Mouse (Mus musculus): ENCODE data around the gene Zfp568.
"Not testable (repeated sequence)": the region's sequence is repeated elsewhere in the genome, so short reads cannot be mapped to it uniquely, and the experiment has no call there.

Gene Zfp568

GRCm38 (mm10) chr7:29983690-29984380 is at the start of gene Zfp568:
Gene Zfp568 (plus strand): TSS chr7:29983955.
- peak; percentile 97 for DNase-seq (ENCODE audit: inconsistent ontology term)

GRCm38 (mm10) chr7:29938856-29939255 is 44.9 kb upstream of the Zfp568 start:
- no peak for DNase-seq (ENCODE audit: inconsistent ontology term)

- no peak for DNase-seq (ENCODE audit: inconsistent ontology term)
Observed at GRCm38 (mm10) chr7:29941027-29941426, 42.7 kb upstream of the Zfp568 start.

GRCm38 (mm10) chr7:29942740-29943139 is 41.0 kb upstream of the Zfp568 start:
- peak; percentile 21 for DNase-seq (ENCODE audit: inconsistent ontology term)

- no peak for DNase-seq (ENCODE audit: inconsistent ontology term)
Observed at GRCm38 (mm10) chr7:29943720-29944119, 40.0 kb upstream of the Zfp568 start.

GRCm38 (mm10) chr7:29944201-29944600 is 39.6 kb upstream of the Zfp568 start:
- no peak for DNase-seq (ENCODE audit: inconsistent ontology term)

GRCm38 (mm10) chr7:29953086-29953485 is 30.7 kb upstream of the Zfp568 start:
- DNase-seq (ENCODE audit: inconsistent ontology term) = no peak

- peak; percentile 95 for DNase-seq (ENCODE audit: inconsistent ontology term)
Observed at GRCm38 (mm10) chr7:29953513-29954401, 30.0 kb upstream of the Zfp568 start, which contains the start of gene Zfp74. Gene Zfp74 (minus strand): TSS chr7:29954089.

- DNase-seq (ENCODE audit: inconsistent ontology term) = peak; percentile 27
Observed at GRCm38 (mm10) chr7:29954731-29955130, 29.0 kb upstream of the Zfp568 start.

GRCm38 (mm10) chr7:29956257-29956656 is 27.5 kb upstream of the Zfp568 start:
- DNase-seq (ENCODE audit: inconsistent ontology term) = no peak

- DNase-seq (ENCODE audit: inconsistent ontology term) = no peak
Observed at GRCm38 (mm10) chr7:29958125-29958724, 25.5 kb upstream of the Zfp568 start.

GRCm38 (mm10) chr7:29959004-29959403 is 24.8 kb upstream of the Zfp568 start:
- DNase-seq (ENCODE audit: inconsistent ontology term) = no peak

GRCm38 (mm10) chr7:29965115-29965810 is 18.5 kb upstream of the Zfp568 start:
- not testable (repeated sequence) for DNase-seq (ENCODE audit: inconsistent ontology term)

- no peak for DNase-seq (ENCODE audit: inconsistent ontology term)
Observed at GRCm38 (mm10) chr7:29970686-29971085, 13.1 kb upstream of the Zfp568 start.

GRCm38 (mm10) chr7:29980761-29981160 is 3.0 kb upstream of the Zfp568 start:
- no peak for DNase-seq (ENCODE audit: inconsistent ontology term)

- no peak for DNase-seq (ENCODE audit: inconsistent ontology term)
Observed at GRCm38 (mm10) chr7:29981455-29981854, 2.3 kb upstream of the Zfp568 start.

- DNase-seq (ENCODE audit: inconsistent ontology term) = no peak
Observed at GRCm38 (mm10) chr7:29981860-29982259, 1.9 kb upstream of the Zfp568 start.

- DNase-seq (ENCODE audit: inconsistent ontology term) = no peak
Observed at GRCm38 (mm10) chr7:29982341-29982740, 1.4 kb upstream of the Zfp568 start.

- DNase-seq (ENCODE audit: inconsistent ontology term) = no peak
Observed at GRCm38 (mm10) chr7:29982931-29983330, 824 bp upstream of the Zfp568 start.

GRCm38 (mm10) chr7:29983340-29983689 is 440 bp upstream of the Zfp568 start:
- no peak for DNase-seq (ENCODE audit: inconsistent ontology term)

- no peak for DNase-seq (ENCODE audit: inconsistent ontology term)
Observed at GRCm38 (mm10) chr7:29986101-29986500, 2.3 kb downstream of the Zfp568 start.

- DNase-seq (ENCODE audit: inconsistent ontology term) = no peak
Observed at GRCm38 (mm10) chr7:29987551-29987950, 3.8 kb downstream of the Zfp568 start.
